In the genomic region with DNA sequence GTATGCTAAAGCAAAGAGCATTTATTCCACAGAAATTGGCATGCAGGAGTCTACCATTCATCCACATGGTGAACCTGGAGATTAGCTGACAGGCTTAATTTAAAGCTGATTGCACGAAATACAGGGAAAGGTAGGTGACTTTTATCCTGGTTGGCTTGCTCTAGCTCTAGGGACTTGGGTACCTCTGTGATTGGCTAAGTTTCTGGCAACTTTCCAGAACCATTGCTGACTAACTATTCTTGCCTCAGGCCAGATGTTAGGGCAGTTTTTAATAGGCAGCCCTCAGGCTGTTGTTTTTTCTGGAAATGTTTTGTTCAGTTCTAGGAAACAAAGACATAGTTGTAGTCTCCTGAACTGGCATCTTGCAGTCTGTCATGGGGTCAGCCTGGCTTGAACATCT, we compare ENCODE assay signal across 26 mouse cellular contexts.
DNase-seq lines count a peak whose midpoint lies in the region; ATAC-seq and TF ChIP-seq lines count a peak whose summit lies in the region.
"Had no signal": no experiment of that assay in that cellular context is flagged by ENCODE, and none has a peak within 500 bp of the region (broad histone marks: within the 10 kb centered on the region; RNA-seq: fewer than 3 reads in every experiment).

No protein-coding gene starts in this region.

- H3K4me1 ChIP-seq in liver, adult 2 months (ENCODE audit: control insufficient read depth, insufficient read depth, low read length) = no peaks in the 10 kb centered on the region
- no peaks in the 10 kb centered on the region for H3K4me1 ChIP-seq in liver, embryonic 12.5 days
- H3K4me1 ChIP-seq: forebrain, embryonic 10.5 days; heart, embryonic 13.5 days; limb, embryonic 12.5 days; neural tube, embryonic 15.5 days had no signal

- H3K9me3 ChIP-seq in liver, embryonic 12.5 days (replicated peaks) = no peaks in the 10 kb centered on the region
- H3K9me3 ChIP-seq: forebrain, embryonic 10.5 days; heart, embryonic 13.5 days; limb, embryonic 12.5 days; neural tube, embryonic 15.5 days had no signal

- no peak for TF ChIP-seq POLR2A in liver, adult 2 months (IDR thresholded peaks at IDR 0.05; ENCODE audit: extremely low read depth, insufficient read depth, low read length)

- no peak overlapping the region for H3K4me2 ChIP-seq in liver, embryonic 12.5 days
- H3K4me2 ChIP-seq: heart, embryonic 13.5 days; hindbrain, embryonic 14.5 days; limb, embryonic 12.5 days; liver, embryonic 11.5 days; midbrain, embryonic 11.5 days; neural tube, embryonic 15.5 days had no signal

- no peaks in the 10 kb centered on the region for H3K79me2 ChIP-seq in liver, adult 2 months (ENCODE audit: control insufficient read depth, insufficient read depth, low read length)

- H3K9ac ChIP-seq in liver, adult 2 months (ENCODE audit: low read depth, low read length) = no peak overlapping the region
- no peak overlapping the region for H3K9ac ChIP-seq in liver, embryonic 12.5 days
- H3K9ac ChIP-seq: heart, embryonic 13.5 days; hindbrain, embryonic 14.5 days; limb, embryonic 12.5 days; liver, postnatal 0 days; neural tube, embryonic 15.5 days had no signal

- H3K36me3 ChIP-seq in liver, adult 2 months (ENCODE audit: control insufficient read depth, insufficient read depth, low read length) = no peaks in the 10 kb centered on the region
- H3K36me3 ChIP-seq in liver, embryonic 12.5 days = no peaks in the 10 kb centered on the region
- H3K36me3 ChIP-seq: forebrain, embryonic 10.5 days; heart, embryonic 13.5 days; limb, embryonic 12.5 days; neural tube, embryonic 15.5 days had no signal

- DNase-seq in adrenal gland, postnatal 10 days = peak; percentile 7
- DNase-seq in adrenal gland, postnatal 4 days (ENCODE audit: low spot score in 2 of 2) = no peak
- DNase-seq in liver, adult 2 months (ENCODE audit: extremely low read depth, low read depth, low spot score) = peak; percentile 83
- DNase-seq in NIH3T3 (ENCODE audit: low read depth) = peak; percentile 3
- peak; percentile 7 for DNase-seq in fat pad, adult 2 months (ENCODE audit: extremely low read depth, low read depth, low spot score)
- no peak for DNase-seq in thymus, postnatal 14 days
- DNase-seq in ovary, postnatal 36 days (ENCODE audit: low spot score) = no peak
- DNase-seq: cerebellum, adult 11-12 months; cerebellum, adult 9-11 months; heart, postnatal 10 days; kidney, adult 9 months; kidney, postnatal 10 days; layer of hippocampus, postnatal 36 days; liver, postnatal 0 days; lung, postnatal 36 days had no signal

- no peak for TF ChIP-seq CTCF in liver, adult 2 months (IDR thresholded peaks at IDR 0.05; ENCODE audit: low read depth, low read length)

- 17% methylated on average over 1 of the region's 1 CpGs for WGBS in liver, adult 2 months
- 40% methylated on average over 1 of the region's 1 CpGs for WGBS in liver, embryonic 12.5 days (ENCODE audit: insufficient replicate concordance)

- H3K4me3 ChIP-seq in liver, adult 2 months (ENCODE audit: insufficient read depth, low read depth, low read length) = no peak overlapping the region
- H3K4me3 ChIP-seq in liver, embryonic 12.5 days = no peak overlapping the region
- H3K4me3 ChIP-seq: forebrain, embryonic 10.5 days; heart, embryonic 13.5 days; limb, embryonic 12.5 days; neural tube, embryonic 15.5 days had no signal

- no peak for ATAC-seq in liver, embryonic 12.5 days
- ATAC-seq: activated CD4-positive, CD25-positive, alpha-beta regulatory T cell, adult 4 months; forebrain, embryonic 16.5 days; intestine, postnatal 0 days; liver, postnatal 0 days had no signal

- H3K27me3 ChIP-seq in liver, adult 2 months (ENCODE audit: control insufficient read depth, insufficient read depth, low read length) = no peaks in the 10 kb centered on the region
- H3K27me3 ChIP-seq in liver, embryonic 12.5 days (replicated peaks) = no peaks in the 10 kb centered on the region
- H3K27me3 ChIP-seq: heart, embryonic 13.5 days; limb, embryonic 12.5 days; neural tube, embryonic 15.5 days had no signal

- no peak overlapping the region for H3K27ac ChIP-seq in liver, adult 2 months (replicated peaks; ENCODE audit: insufficient read depth, low read depth, low read length)
- H3K27ac ChIP-seq in liver, embryonic 12.5 days = no peak overlapping the region
- H3K27ac ChIP-seq: forebrain, embryonic 10.5 days; heart, embryonic 13.5 days; hindbrain, embryonic 14.5 days; limb, embryonic 12.5 days; neural tube, embryonic 15.5 days had no signal

Comparison
In these comparisons a context has a peak if more than half of its experiments do, and no peak if none do; other contexts are left out.
1. DNase-seq: peak in adrenal gland, postnatal 10 days (single experiment), liver, adult 2 months (single experiment), NIH3T3 (single experiment) and fat pad, adult 2 months (single experiment); none in adrenal gland, postnatal 4 days (0 of 2), thymus, postnatal 14 days (single experiment) and ovary, postnatal 36 days (single experiment).